Mouse (Mus musculus) neural tube, embryonic 14.5 days (tissue): Measurements from ENCODE around the gene AI182371. TPM values are rescaled to one million over a fixed set of nuclear protein-coding genes. Genes with fewer than 3 reads are reported as not detected.

Experiments
- ATAC-seq: fragments of 200-750 bp; cut with Nextera tagmentation; 2 replicates; pipeline ENCODE4 v1.8.0; 2017; ENCODE audit warnings: low read depth, mild to moderate bottlenecking, moderate TSS enrichment, moderate library complexity
- H3K27ac ChIP-seq: fragments of 300-500 bp; sonication (generic); 2 replicates; pipeline ENCODE4 v1.5.1; 2014; ENCODE audit warnings: low read depth, mild to moderate bottlenecking, control low read depth, low read length, moderate library complexity, mixed read lengths
- H3K27me3 ChIP-seq: fragments of 300-500 bp; sonication (generic); 2 replicates; pipeline ENCODE4 v1.6.1; 2014; ENCODE audit warnings: low read length; ENCODE audit not compliant: control insufficient read depth, insufficient read depth
- H3K36me3 ChIP-seq: fragments of 300-500 bp; sonication (generic); 2 replicates; pipeline ENCODE4 v1.6.1; 2014; ENCODE audit warnings: low read length, mixed read lengths; ENCODE audit not compliant: control insufficient read depth, insufficient read depth
- H3K4me1 ChIP-seq: fragments of 300-500 bp; sonication (generic); 2 replicates; pipeline ENCODE4 v1.6.1; 2014; ENCODE audit warnings: low read length; ENCODE audit not compliant: control insufficient read depth, insufficient read depth
- H3K4me2 ChIP-seq: fragments of 300-500 bp; sonication (generic); 2 replicates; pipeline ENCODE4 v1.6.1; 2014; ENCODE audit warnings: mild to moderate bottlenecking, low read depth, low read length, control low read depth
- H3K4me3 ChIP-seq: fragments of 300-500 bp; sonication (generic); 2 replicates; pipeline ENCODE4 v1.5.1; 2014; ENCODE audit warnings: low read depth, low read length, control low read depth, mixed read lengths
- H3K9ac ChIP-seq: fragments of 300-500 bp; sonication (generic); replicated peaks from 2 replicates; pipeline ENCODE4 v1.6.1; 2014; ENCODE audit warnings: low read depth, mild to moderate bottlenecking, control low read depth, low read length, mixed read lengths
- H3K9me3 ChIP-seq: fragments of 300-500 bp; sonication (generic); 2 replicates; pipeline ENCODE4 v1.6.1; 2016; ENCODE audit warnings: low read length; ENCODE audit not compliant: control insufficient read depth
- WGBS: fragments of 180-500 bp; shearing (Covaris S2); extraction: QIAGEN DNeasy Blood & Tissue Kit; methylation state at CpG from one replicate; pipeline ENCODE4 v1.1.7; 2014; 5-methylcytosine and 5-hydroxymethylcytosine counted together
- polyA plus RNA-seq: library from polyadenylated mRNA; unstranded; fragments of >200 nt; fragmentation: Nextera tagmentation; extraction: Ambion mirVana; gene quantifications from 2 replicates; pipeline ENCODE4 v1.2.1, GENCODE M21; 2014

AI182371 gene
- polyA plus RNA-seq, 1 experiment from 2014 or later = 0.27 TPM

- H3K4me3 ChIP-seq = no peak overlapping the region
- H3K4me2 ChIP-seq = no peak overlapping the region
- no peaks in the 10 kb centered on the region for H3K36me3 ChIP-seq
- WGBS = 78% methylated on average over 4 of the region's 4 CpGs
- H3K9me3 ChIP-seq = no peaks in the 10 kb centered on the region
- H3K27ac ChIP-seq = no peak overlapping the region
- H3K9ac ChIP-seq = no peak overlapping the region
- H3K27me3 ChIP-seq = no peaks in the 10 kb centered on the region
- H3K4me1 ChIP-seq = no peaks in the 10 kb centered on the region
- no peak for ATAC-seq
Measured at GRCm38 (mm10) chr2:35087418-35087817, 13.9 kb downstream of the AI182371 start.

DNA sequence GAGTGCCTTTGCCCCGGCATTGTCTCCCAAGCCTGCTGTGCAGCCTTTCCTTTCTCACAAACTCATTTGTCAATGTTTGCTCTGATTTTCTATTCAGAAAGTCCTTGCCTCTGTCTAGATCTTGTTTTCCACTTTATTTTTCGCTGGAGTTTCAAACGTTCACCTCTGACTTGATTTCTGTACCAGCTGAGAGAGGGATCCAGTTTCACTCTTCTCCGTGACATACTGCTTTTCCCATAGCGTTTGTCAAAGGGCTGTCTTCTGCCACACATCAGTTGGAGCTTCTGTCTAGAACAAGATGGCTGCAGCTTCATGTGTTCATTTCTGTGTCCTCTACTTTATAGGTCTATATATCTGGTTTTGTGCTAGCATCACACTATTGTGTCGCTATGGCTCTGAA is 22.2 kb downstream of the AI182371 start:
- ATAC-seq = no peak
- no peaks in the 10 kb centered on the region for H3K36me3 ChIP-seq
- 71% methylated on average over 6 of the region's 6 CpGs for WGBS
- no peaks in the 10 kb centered on the region for H3K9me3 ChIP-seq
- no peak overlapping the region for H3K4me3 ChIP-seq
- H3K27ac ChIP-seq = no peak overlapping the region
- H3K27me3 ChIP-seq = no peaks in the 10 kb centered on the region
- no peaks in the 10 kb centered on the region for H3K4me1 ChIP-seq
- no peak overlapping the region for H3K4me2 ChIP-seq
- no peak overlapping the region for H3K9ac ChIP-seq

GRCm38 (mm10) chr2:35074328-35074727 is 27.0 kb downstream of the AI182371 start:
- Histone ChIP-seq H3K36me3 (no peaks in the 10 kb centered on the region), H3K4me1 (no peaks in the 10 kb centered on the region), H3K27me3 (no peaks in the 10 kb centered on the region), H3K27ac (no peak overlapping the region), H3K4me2 (no peak overlapping the region), H3K9ac (no peak overlapping the region), H3K4me3 (no peak overlapping the region), H3K9me3 (no peaks in the 10 kb centered on the region)
- ATAC-seq = no peak
- 89% methylated on average over 3 of the region's 3 CpGs for WGBS

GRCm38 (mm10) chr2:35072547-35072946 is 28.8 kb downstream of the AI182371 start:
- no peaks in the 10 kb centered on the region for H3K9me3 ChIP-seq
- no peak for ATAC-seq
- H3K4me1 ChIP-seq = no peaks in the 10 kb centered on the region
- no peak overlapping the region for H3K27ac ChIP-seq
- WGBS = 79% methylated on average over 2 of the region's 2 CpGs
- H3K4me3 ChIP-seq = no peak overlapping the region
- no peak overlapping the region for H3K9ac ChIP-seq
- H3K27me3 ChIP-seq = no peaks in the 10 kb centered on the region
- no peak overlapping the region for H3K4me2 ChIP-seq
- H3K36me3 ChIP-seq = no peaks in the 10 kb centered on the region

DNA sequence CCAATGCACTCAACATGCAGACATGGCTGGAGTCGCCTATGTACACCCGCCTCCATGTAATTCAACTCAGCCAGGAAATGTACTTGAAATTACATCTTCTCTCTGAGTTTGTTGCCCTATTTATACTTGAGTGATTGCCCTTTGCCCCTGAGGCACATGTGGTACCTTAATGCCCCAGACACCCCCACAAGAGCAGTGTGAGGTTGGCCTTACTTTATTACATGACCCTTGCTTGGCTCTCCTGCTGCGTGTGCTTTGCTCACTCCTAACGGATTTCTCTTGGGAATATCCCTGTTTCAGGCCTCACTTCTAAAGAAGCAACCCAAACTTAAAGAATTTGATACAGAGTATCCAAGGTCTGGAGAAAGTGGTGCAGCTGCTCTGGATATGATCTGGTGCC is 31.1 kb downstream of the AI182371 start:
- Histone ChIP-seq H3K4me2 (no peak overlapping the region), H3K27ac (no peak overlapping the region), H3K4me3 (no peak overlapping the region), H3K9ac (no peak overlapping the region), H3K9me3 (no peaks in the 10 kb centered on the region), H3K36me3 (no peaks in the 10 kb centered on the region), H3K4me1 (no peaks in the 10 kb centered on the region), H3K27me3 (no peaks in the 10 kb centered on the region)
- no peak for ATAC-seq
- 92% methylated on average over 4 of the region's 4 CpGs for WGBS

DNA sequence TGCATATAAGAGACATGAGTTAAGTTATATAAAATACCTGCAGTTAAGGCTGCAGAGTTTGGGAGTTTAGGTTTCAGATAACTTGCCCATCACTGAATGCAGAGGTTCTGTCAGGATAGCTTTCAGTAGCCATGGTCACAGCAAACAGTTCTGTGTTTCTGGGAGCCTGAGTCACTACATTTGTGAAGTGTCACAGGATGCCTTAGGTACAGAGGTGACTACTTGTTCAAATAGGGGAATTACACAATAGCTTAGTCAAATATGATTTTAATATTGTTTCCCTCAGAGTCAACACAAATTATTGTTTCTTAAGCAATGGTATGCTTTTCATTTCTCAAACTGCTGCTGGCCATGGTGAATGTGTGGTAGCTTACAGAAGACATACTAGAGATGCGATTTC is 32.2 kb downstream of the AI182371 start:
- Histone ChIP-seq H3K4me2 (no peak overlapping the region), H3K9ac (no peak overlapping the region), H3K27ac (no peak overlapping the region), H3K27me3 (no peaks in the 10 kb centered on the region), H3K9me3 (no peaks in the 10 kb centered on the region), H3K4me1 (no peaks in the 10 kb centered on the region), H3K4me3 (no peak overlapping the region), H3K36me3 (no peaks in the 10 kb centered on the region)
- 97% methylated on average over 1 of the region's 1 CpGs for WGBS
- ATAC-seq = no peak

GRCm38 (mm10) chr2:35067117-35067516 is 34.2 kb downstream of the AI182371 start:
- Histone ChIP-seq H3K9ac (no peak overlapping the region), H3K4me3 (no peak overlapping the region), H3K27me3 (no peaks in the 10 kb centered on the region), H3K36me3 (no peaks in the 10 kb centered on the region), H3K4me2 (no peak overlapping the region), H3K27ac (no peak overlapping the region), H3K9me3 (no peaks in the 10 kb centered on the region), H3K4me1 (no peaks in the 10 kb centered on the region)
- no peak for ATAC-seq
- WGBS = 89% methylated on average over 11 of the region's 11 CpGs

- WGBS = 93% methylated on average over 13 of the region's 13 CpGs
- Histone ChIP-seq H3K27ac (no peak overlapping the region), H3K9me3 (no peaks in the 10 kb centered on the region), H3K36me3 (no peaks in the 10 kb centered on the region), H3K9ac (no peak overlapping the region), H3K4me3 (no peak overlapping the region), H3K4me1 (no peaks in the 10 kb centered on the region), H3K4me2 (no peak overlapping the region), H3K27me3 (no peaks in the 10 kb centered on the region)
- ATAC-seq = no peak
Measured at GRCm38 (mm10) chr2:35066525-35067082, 34.7 kb downstream of the AI182371 start.

DNA sequence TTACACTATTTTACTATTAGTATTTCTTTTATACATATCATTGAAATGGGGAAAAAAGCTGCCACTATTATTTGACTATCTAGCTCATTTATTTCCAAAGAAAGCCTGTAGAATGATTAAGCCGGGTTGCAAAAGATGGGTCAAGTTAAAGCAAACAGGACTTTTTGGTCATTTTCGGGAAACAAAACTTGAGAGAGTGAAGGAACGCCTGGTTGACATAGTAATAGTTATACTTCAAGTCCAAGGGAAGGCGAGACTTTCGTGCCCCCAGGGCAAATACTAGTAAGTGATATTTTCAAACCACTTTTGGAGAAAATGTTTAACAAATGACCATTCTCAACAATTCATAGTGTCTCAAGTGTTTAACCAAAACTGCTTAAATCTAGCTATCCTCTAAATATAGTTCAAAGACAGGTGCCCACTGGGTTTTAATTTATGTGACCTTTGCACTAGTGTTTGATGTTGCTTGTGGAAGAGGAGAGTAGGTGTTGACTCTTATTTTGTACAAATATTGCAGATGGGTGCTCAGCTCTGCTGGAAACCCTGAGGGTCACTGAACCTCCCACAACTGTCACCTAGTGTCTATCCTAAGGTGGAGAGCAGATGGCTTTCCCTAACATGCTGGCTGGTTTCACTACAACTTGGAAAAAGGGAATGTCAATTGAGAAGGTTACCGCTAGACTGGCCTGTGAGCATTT is 37.9 kb downstream of the AI182371 start:
- Histone ChIP-seq H3K4me1 (no peaks in the 10 kb centered on the region), H3K9ac (no peak overlapping the region), H3K4me3 (no peak overlapping the region), H3K9me3 (no peaks in the 10 kb centered on the region), H3K4me2 (no peak overlapping the region), H3K36me3 (no peaks in the 10 kb centered on the region), H3K27me3 (no peaks in the 10 kb centered on the region), H3K27ac (no peak overlapping the region)
- no peak for ATAC-seq
- 94% methylated on average over 6 of the region's 6 CpGs for WGBS
